Mouse (Mus musculus) kidney, postnatal 0 days (tissue): Measurements from ENCODE around the gene Cog7. TPM values are rescaled to one million over a fixed set of nuclear protein-coding genes. Genes with fewer than 3 reads are reported as not detected.

Experiments
- ATAC-seq: fragments of 200-750 bp; cut with Nextera tagmentation; replicated peaks from 2 replicates; pipeline ENCODE4 v1.8.0; 2017; ENCODE audit warnings: low read depth, moderate number of reproducible peaks, moderate TSS enrichment, moderate library complexity; ENCODE audit not compliant: low FRiP score
- DNase-seq: peaks from one replicate; pipeline ENCODE4 v3.0.0-alpha.2; 2016; ENCODE audit warnings: low spot score
- H3K27ac ChIP-seq: fragments of 300-500 bp; sonication (generic); 2 replicates; pipeline ENCODE4 v1.5.1; 2014; ENCODE audit warnings: mild to moderate bottlenecking
- H3K27me3 ChIP-seq: fragments of 300-500 bp; sonication (generic); 2 replicates; pipeline ENCODE4 v1.6.1; 2014; ENCODE audit warnings: low read length, mixed read lengths; ENCODE audit not compliant: insufficient read depth
- H3K36me3 ChIP-seq: fragments of 300-500 bp; sonication (generic); 2 replicates; pipeline ENCODE4 v1.6.1; 2014; ENCODE audit warnings: low read length, mixed read lengths; ENCODE audit not compliant: insufficient read depth
- H3K4me1 ChIP-seq: fragments of 300-500 bp; sonication (generic); replicated peaks from 2 replicates; pipeline ENCODE4 v1.6.1; 2014; ENCODE audit warnings: antibody characterized with exemption, low read length, mixed read lengths; ENCODE audit not compliant: insufficient read depth
- H3K4me2 ChIP-seq: fragments of 300-500 bp; sonication (generic); 2 replicates; pipeline ENCODE4 v1.6.1; 2014; ENCODE audit warnings: mild to moderate bottlenecking, low read length, moderate library complexity, mixed read lengths
- H3K4me3 ChIP-seq: fragments of 300-500 bp; sonication (generic); replicated peaks from 2 replicates; pipeline ENCODE4 v1.5.1; 2014; ENCODE audit warnings: low read depth, low read length
- H3K9ac ChIP-seq: fragments of 300-500 bp; sonication (generic); 2 replicates; pipeline ENCODE4 v1.6.1; 2014; ENCODE audit warnings: low read depth, low read length
- H3K9me3 ChIP-seq: fragments of 300-500 bp; sonication (generic); replicated peaks from 2 replicates; pipeline ENCODE4 v1.6.1; 2016; ENCODE audit warnings: low read length, inconsistent platforms, mixed read lengths
- CTCF ChIP-seq: IDR thresholded peaks from 2 replicates; pipeline ENCODE4 v1.5.1; 2016; ENCODE audit warnings: antibody characterized with exemption, low read depth, mild to moderate bottlenecking, moderate library complexity
- WGBS: fragments of 180-500 bp; shearing (Covaris S2); extraction: QIAGEN DNeasy Blood & Tissue Kit; methylation state at CpG from one replicate; pipeline ENCODE4 v1.1.7; 2014; 5-methylcytosine and 5-hydroxymethylcytosine counted together
- polyA plus RNA-seq: library from polyadenylated mRNA; unstranded; fragments of >200 nt; fragmentation: Nextera tagmentation; extraction: Ambion mirVana; gene quantifications from 2 replicates; pipeline ENCODE4 v1.2.1, GENCODE M21; 2015

The Cog7 gene
- polyA plus RNA-seq, 1 experiment from 2014 or later, result 11.6 TPM

DNA sequence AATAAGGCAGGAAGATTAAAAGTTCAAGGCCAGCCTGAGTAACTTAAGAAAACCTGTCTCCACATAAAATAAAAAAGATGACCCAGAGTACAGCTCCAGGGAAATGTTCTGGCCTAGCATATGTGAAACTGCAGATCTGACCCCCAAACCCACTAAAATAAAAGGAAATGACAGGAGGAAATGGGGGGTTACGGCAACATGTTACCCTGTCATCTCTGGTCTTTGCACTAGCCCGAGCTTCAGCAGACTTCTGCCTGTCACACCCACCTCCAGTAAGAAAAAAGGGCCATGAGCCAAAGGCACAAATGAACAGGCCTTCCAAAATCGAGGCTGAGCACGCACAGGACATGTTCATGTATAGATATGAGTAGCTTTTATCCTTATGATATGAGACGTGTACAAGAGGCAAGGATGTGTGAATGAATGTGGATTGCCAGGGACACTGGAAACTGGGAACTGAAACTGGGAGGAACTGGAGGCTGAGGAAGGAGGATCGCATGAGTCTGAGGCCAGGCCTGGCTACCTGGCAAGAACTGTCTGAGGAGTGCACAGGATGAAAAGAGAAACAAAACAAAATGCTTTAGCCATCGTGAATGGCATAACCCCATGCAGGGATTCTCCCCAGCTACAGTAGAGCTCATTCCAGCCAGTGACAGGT lies 19.5 kb downstream of the Cog7 start:
- no peaks in the 10 kb centered on the region for H3K27me3 ChIP-seq
- no peaks in the 10 kb centered on the region for H3K4me1 ChIP-seq
- H3K9me3 ChIP-seq, result no peaks in the 10 kb centered on the region
- no peak overlapping the region for H3K4me3 ChIP-seq
- ATAC-seq, result no peak
- 74% methylated on average over 7 of the region's 7 CpGs for WGBS
- H3K36me3 ChIP-seq, result peaks cover 20% of the 10 kb centered on the region; the same call in 1 of the 2 replicates
- no peak for DNase-seq
- H3K4me2 ChIP-seq, result no peak overlapping the region
- no peak overlapping the region for H3K9ac ChIP-seq
- TF ChIP-seq CTCF, result no peak
- no peak overlapping the region for H3K27ac ChIP-seq

DNA sequence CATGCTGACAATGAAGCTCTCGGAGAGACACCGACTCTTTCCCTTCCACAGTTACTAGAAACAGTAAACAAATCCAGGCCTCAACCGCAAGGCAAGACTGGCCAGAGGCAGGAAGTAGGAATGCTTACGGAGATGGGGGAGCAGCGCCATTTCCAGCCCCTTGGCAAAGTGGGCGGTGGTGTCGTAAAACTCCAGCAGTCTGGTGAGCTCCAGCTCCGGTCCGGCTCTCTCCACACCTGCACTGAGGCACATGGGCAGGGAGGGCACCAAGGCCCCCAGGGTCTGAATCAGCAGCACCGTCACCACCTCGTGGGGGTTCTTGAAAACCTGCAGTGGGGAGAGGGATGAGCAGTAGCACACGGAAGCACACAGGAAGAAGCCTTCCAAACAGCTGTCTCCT lies 25.7 kb downstream of the Cog7 start:
- Histone ChIP-seq H3K9me3 (no peaks in the 10 kb centered on the region), H3K9ac (no peak overlapping the region), H3K4me3 (no peak overlapping the region), H3K27ac (no peak overlapping the region), H3K27me3 (no peaks in the 10 kb centered on the region), H3K4me2 (no peak overlapping the region), H3K36me3 (peaks cover 7% of the 10 kb centered on the region; the same call in 1 of the 2 replicates), H3K4me1 (no peaks in the 10 kb centered on the region)
- DNase-seq (no peak), ATAC-seq (0 out of 2 replicates have a peak, but pooled peaks have one; percentile 25)
- TF ChIP-seq CTCF, result no peak
- 53% methylated on average over 12 of the region's 12 CpGs for WGBS

DNA sequence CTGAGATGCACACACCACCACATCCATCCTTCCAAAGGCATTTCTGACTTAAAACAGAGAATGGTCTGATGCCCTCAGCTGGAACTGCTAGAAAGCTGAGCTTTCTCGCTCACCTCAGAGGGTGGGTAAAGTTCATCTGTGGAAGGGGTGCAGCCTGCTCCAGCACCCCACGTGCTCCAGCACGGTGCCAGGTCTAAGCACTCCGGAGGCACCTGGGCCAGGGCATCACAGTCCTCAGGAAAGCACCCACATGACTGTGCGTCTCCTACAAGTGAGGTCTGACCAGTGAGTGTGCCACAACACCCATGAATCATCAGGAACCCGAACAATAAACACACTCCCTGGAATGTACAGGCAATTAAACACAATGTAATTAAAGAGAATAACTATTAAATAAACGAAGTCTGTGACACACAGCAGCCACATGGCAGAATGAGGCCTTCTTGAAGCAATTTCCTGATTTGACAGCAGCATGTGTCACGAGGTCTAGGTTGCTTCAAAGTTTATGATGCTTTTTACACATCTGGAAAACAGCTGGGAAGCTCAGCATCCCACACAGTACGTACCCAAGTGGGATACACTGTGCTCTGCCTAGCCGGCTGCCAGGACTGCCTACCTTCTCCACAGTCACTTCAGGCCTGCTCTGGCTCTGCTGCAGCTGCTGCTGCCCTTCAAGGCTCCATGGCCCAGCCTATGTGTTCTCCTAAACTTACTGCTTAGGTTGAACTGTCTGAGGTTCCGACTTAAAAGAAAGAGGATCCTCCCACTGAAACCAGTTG lies 26.4 kb downstream of the Cog7 start:
- Histone ChIP-seq H3K9me3 (no peaks in the 10 kb centered on the region), H3K9ac (no peak overlapping the region), H3K27ac (no peak overlapping the region; the same call in 1 of the 2 replicates), H3K4me1 (no peaks in the 10 kb centered on the region), H3K36me3 (peaks cover 13% of the 10 kb centered on the region; the same call in 1 of the 2 replicates), H3K4me2 (no peak overlapping the region), H3K4me3 (no peak overlapping the region), H3K27me3 (no peaks in the 10 kb centered on the region)
- 47% methylated on average over 11 of the region's 11 CpGs for WGBS
- TF ChIP-seq CTCF, result no peak
- DNase-seq, result no peak
- ATAC-seq, result no peak; the same call in 1 of the 2 replicates

DNA sequence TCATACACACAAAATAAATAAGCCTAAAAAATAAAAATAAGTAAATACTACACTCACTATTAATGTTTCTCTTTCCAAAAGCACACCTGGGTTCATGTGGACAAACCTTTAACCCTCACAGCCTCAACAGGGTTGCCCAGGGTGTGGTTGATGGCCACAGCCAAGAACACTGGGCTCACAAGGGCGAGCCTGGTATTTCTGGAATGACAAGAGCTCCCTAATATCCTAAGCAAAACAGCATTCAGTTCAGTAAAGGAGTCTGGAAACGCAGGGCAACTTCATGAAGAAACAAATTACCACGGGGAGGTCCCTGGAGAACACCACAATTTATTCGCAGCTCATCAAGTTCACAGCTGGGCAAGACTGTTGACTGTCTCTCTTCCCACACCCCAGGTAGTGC lies 34.0 kb downstream of the Cog7 start:
- H3K9me3 ChIP-seq, result no peaks in the 10 kb centered on the region
- H3K4me3 ChIP-seq, result no peak overlapping the region
- WGBS, result 60% methylated on average over 4 of the region's 4 CpGs
- H3K9ac ChIP-seq, result no peak overlapping the region
- ATAC-seq (no peak), DNase-seq (no peak)
- H3K27me3 ChIP-seq, result no peaks in the 10 kb centered on the region
- H3K36me3 ChIP-seq, result peaks cover 18% of the 10 kb centered on the region
- H3K4me2 ChIP-seq, result no peak overlapping the region
- TF ChIP-seq CTCF, result no peak
- H3K4me1 ChIP-seq, result no peaks in the 10 kb centered on the region
- H3K27ac ChIP-seq, result no peak overlapping the region

DNA sequence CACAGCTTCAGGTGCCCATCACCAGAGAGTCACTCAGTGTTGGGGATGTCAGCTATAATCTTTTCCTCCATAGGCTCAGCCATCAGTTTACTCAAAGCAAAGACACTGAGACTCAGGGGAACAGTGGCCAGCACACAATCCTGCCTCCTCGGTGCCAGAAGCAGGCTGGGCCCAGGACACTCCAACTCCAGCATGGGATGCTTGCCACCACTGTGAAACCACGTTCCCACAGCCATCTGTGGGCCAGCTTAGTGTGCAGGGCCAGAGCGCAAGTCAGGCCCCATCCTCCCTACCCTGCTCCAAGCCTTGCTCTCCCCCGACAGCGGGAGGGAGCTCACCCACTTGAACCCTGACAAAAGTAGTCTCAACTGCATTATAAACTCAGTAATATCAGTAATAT lies 35.3 kb downstream of the Cog7 start:
- Histone ChIP-seq H3K36me3 (peaks cover 18% of the 10 kb centered on the region), H3K27me3 (no peaks in the 10 kb centered on the region), H3K4me2 (no peak overlapping the region), H3K9ac (no peak overlapping the region), H3K9me3 (no peaks in the 10 kb centered on the region), H3K27ac (no peak overlapping the region), H3K4me1 (no peaks in the 10 kb centered on the region), H3K4me3 (no peak overlapping the region)
- ATAC-seq, result no peak
- DNase-seq, result no peak
- 82% methylated on average over 5 of the region's 5 CpGs for WGBS
- no peak for TF ChIP-seq CTCF

GRCm38 (mm10) chr7:121942371-121942770 lies 39.1 kb downstream of the Cog7 start:
- 97% methylated on average over 2 of the region's 2 CpGs for WGBS
- no peaks in the 10 kb centered on the region for H3K9me3 ChIP-seq
- H3K4me2 ChIP-seq, result no peak overlapping the region
- ATAC-seq (no peak), DNase-seq (no peak)
- peaks cover 4% of the 10 kb centered on the region; the same call in 1 of the 2 replicates for H3K36me3 ChIP-seq
- no peaks in the 10 kb centered on the region for H3K4me1 ChIP-seq
- H3K27ac ChIP-seq, result peak overlapping the region; percentile 25
- no peak overlapping the region for H3K9ac ChIP-seq
- no peak for TF ChIP-seq CTCF
- no peaks in the 10 kb centered on the region for H3K27me3 ChIP-seq
- H3K4me3 ChIP-seq, result no peak overlapping the region
